Mouse (Mus musculus) brain, embryonic 18.5 days (tissue): ENCODE results near the gene Nos1ap.

ENCODE experiments used
- DNase-seq: peaks from one replicate; pipeline ENCODE4 v3.0.0-alpha.2; 2012; ENCODE audit warnings: low read depth, low spot score

The Nos1ap gene

DNA sequence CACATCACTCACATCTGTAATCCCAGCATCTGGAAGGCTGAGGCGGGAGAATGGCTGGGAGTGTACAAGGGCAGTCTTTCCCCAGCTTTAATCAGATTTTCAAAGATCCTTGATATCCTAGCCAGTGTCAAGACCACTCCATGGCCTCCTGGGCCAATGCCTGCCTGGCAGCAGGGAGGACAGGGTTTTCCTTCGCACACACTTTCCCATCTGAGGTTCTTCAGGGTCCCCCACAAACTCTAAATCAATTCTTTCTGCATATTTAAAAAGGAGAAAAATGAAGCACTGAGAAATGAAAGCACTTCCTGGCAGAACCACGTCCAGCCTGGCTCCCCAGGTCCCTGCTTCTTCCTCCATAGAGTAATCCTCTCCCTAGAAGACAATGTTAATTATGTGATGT, 225.9 kb downstream of the Nos1ap start:
- DNase-seq: no peak

DNA sequence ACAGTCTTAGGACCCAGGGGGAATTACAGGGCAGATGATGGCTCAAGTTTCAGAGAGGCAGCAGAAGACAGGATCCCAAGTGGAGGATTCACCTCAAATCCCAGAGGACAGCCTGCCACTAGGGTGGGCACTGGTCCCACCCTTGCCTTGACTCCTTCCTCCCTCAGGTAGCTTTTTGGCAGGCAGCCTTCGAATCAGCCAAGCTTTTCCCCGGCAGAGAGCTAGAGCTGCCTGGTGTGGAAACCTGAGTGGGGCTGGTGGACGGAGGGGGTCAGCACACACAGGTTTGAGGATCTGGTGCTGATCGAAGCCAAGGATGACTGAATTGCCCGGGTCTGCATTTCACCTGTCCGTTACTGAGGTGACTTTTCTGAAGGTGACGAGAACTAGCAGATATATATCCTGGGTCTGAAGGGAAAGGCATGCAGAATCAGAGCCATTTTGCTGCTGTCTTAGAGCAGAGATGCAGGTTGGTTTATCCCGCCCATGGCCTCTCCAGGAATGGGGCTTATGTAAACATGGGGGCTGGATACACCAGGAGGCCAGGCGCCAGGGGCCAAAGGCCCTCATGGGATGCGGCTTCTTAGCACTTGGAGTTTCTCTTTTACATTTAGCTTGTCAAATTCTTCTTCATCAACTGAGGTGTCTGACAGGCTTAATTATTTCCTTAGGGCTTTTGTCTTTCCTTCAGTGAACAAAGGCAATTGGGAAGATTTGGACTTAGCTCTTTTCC, 229.3 kb downstream of the Nos1ap start:
- no peak for DNase-seq

DNA sequence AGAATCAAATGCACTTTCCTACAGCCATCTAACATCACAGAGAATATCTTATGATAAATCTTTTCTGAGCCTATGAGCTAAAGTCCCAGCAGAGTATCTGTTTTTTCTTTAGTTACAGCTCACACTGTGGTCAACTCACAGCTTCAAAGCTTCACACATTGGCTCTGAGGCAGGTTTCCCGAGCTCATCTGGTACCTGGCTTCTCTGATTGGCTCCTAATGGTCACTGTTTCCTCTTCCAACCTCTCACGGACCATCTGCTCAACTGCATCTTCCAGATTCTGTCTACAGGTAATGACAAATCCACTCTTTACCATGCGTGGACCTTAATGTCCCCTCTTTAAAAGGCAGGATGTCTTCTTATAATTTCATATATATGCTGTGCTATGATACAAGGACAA, 236.3 kb downstream of the Nos1ap start:
- no peak for DNase-seq

DNA sequence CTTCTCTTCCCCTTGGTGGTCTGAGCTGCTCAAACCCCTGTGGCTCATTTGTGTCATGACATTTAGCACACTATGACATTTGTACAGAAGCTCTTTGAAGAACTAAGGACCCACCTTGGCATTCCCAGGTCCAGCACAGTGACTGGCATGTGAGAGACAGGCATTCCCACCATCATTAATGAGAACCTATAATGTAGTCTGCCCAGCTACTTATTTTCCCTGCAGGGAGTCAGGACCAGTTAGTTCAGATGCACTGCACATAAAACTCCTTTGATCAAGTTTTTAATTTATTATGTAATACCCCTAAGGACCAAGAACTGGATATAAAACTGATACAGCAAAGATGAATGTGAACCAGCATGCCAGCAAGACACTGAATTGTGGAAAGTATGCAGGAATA, 238.6 kb downstream of the Nos1ap start:
- DNase-seq: no peak

DNA sequence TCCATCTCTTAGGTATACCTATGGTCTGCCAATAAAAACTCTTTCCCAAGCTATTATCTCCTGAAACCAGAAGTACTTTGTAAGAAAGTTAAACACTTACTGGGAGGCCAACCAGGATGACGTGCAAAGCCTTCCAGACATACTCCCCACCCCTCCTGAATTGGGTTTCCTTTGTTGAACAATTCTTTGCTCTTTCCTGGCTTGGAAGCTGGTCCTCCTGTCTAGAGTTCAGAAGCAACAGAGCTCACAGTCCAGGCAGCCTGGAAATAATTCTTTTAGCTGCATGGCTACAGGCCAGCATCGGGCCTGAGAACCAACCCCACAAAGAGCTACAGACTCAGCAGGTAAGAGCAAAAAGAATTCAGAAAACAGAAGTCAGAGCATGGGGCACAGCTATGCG, 243.4 kb downstream of the Nos1ap start:
- DNase-seq: no peak

DNA sequence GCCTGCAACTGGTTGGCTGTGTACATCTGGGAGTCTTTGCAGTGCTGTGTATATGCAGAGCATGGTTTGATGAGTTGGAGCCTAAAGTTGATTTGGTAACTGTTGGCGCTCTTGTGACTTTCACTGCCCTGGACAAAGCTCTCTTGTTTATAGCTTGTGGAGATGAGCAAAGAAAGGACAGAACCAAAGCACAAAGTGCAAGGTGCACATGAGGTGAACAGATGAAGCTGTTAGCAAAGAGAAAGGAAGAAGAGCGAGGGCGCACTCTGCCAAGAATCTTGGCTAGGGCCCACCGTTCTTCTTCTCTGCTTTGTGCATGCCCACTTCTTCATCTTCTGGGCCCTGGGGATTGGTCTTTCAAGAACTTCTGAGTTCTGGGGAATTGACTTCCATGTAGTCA, 245.8 kb downstream of the Nos1ap start:
- no peak for DNase-seq

DNA sequence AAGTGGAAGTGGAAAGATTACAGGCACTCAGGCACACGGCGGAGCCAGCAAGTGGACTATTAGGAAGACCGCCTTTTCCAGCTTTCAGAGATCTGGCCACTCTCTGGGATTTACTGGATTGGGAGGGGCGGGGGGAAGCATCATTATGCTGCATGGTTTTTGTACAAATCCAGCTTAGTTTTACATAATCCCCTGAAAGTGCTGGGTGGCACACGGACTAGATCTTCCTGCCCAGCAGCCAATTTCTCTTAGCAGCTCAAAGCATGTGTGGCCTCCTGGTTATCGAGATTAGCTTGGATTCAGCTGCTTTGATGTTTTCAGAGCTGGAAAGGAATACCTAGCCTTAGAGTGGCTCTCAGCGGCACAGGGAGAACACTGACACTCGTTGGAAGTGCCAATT, 246.6 kb downstream of the Nos1ap start:
- DNase-seq: no peak

DNA sequence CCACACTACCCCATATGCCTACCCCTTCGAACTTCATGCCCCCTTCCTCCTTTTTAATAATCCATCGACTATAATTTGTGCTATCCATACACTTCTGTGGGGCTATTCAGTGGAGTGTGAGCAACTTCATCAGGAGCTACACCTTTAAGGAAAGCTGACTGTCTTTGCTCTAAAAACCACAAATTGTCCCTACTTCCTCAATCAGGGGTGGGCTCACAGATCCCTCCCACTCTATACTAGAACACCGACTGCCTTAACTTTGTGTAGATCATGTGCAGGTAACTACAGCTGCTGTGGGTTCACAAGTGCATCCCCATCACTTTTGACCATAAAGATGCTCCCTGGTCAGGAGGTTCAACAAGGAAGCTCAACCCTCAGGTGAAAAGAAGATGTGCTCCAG, 249.7 kb downstream of the Nos1ap start:
- no peak for DNase-seq

DNA sequence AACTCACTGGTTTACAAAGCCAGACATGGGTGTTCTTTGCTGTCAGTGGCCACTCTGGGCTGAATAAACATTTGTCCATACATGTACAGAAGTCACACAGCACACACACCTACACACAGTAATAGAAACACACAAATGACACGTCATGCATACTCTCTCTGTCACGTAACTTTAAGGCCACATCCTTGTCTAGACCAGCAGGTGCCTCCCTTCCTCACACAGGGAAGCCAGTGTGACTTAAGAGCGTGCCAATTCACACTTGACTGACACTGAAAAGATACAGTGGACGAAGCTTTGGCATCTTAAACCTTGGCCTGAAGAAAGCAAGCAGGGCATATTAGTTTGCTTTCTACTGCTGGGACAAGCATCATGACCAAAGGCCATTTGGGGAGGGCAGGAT, 256.9 kb downstream of the Nos1ap start:
- DNase-seq: no peak

DNA sequence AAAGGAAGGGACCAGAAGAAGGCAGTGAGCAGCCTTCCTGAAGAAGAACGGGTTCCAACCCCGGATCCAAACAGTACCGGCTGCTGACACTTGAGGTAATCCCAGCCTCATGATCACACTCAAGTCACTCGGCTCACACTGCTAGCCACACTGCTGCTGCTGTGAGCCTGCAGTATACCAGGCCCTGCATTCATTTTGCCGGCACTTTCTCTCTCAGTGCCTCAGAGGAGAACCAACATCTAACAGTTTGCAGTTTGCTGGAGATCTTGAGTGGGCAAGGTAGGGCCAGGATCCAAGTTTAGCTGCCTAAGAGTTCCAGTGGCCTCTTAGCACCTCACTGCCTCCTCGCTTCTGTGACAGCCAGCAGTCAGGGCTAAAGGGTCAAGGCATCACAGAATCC, 257.7 kb downstream of the Nos1ap start:
- DNase-seq: no peak

DNA sequence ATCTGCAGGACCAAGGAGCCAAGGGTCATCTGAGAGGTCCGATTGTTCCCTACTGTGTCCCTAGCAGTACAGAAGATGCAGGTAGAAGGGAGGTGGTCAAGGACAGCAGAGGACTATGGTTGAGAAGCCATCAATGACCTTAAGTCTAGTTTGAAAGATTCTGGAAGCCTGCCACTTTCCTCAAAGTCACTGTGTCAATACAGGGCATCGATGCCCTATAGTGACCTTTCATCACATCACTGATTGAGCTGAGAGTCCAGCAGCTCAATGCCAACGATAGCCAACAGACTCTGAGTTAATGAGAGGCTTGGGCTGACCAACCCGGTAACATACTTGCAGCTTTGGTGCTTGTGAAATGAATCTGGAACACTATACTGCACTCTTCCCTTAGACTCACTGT, 264.4 kb downstream of the Nos1ap start:
- no peak for DNase-seq

DNA sequence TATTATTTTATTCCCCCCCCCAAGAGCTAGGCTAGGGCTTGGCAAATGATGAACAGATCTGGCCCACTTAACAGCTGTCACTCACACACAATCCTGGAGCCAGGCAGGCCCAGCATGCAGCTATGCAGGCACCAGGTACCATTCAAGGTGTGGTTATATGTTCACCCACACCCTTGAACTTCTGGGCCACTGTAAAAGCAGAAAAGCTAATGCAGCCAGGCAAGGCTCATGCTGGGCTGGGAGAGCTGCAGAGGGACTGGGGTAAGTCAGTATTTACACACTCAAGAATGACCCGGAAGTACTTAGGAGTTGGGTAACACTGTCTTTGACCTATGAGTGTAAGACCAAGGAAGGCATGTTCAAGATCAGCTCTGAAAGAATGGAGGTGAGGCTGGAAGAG, 265.3 kb downstream of the Nos1ap start:
- DNase-seq: no peak

DNA sequence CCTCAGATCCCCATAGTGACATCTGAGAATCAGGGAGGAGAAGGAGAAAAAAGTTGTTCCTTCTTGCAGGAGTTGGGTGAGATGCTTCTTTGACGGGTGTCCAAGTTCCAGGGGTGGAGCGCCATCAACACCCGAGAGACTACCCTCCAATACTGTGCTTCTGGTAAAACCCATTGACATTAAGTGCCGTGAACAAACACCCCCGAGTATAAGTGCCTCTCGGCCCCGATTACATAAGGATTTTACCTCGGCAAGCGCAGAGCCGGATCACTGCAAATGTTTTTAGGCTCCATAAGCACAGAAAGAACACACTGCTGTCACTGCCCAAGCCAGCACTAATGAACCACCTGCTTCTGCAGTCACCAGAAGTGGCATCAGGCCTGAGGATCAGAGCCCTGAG, 266.7 kb downstream of the Nos1ap start:
- DNase-seq: no peak

DNA sequence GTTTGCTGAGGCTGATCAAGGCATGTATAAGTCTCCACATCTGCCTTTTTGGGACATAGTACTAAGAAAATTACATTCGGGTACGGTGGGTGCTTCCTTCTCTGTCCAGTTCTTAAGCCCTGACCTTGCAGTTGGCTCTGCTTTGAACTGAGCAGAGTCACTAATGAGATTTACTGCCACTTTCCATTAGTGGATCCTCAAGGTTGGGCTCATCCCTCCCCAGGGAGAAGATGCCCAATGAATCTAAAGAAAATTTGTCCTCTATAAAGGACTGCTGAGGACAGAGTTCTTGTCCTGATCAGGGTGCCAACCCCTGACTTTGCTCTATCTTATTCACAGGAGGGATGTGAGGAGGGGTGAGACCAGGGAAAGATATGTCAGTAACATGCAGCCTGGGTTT, 267.6 kb downstream of the Nos1ap start:
- no peak for DNase-seq

DNA sequence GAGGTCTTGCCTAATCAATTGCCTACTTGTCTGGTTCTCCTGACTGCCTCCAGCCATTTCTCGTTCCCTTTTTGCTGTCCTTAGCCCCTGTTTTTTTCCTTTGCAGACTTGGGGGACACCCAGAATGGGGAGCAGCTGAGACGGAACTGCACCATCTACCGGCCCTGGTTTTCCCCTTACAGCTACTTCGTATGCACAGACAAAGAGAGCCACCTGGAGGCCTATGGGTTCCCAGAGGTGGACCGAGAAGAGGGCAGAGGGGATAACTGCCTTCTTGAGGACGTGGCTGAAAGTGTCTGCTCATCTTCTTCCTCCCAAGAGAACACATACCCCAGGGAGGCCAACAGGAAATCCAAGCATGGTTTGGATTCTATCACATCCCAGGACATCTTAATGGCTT, 278.2 kb downstream of the Nos1ap start:
- DNase-seq: no peak

DNA sequence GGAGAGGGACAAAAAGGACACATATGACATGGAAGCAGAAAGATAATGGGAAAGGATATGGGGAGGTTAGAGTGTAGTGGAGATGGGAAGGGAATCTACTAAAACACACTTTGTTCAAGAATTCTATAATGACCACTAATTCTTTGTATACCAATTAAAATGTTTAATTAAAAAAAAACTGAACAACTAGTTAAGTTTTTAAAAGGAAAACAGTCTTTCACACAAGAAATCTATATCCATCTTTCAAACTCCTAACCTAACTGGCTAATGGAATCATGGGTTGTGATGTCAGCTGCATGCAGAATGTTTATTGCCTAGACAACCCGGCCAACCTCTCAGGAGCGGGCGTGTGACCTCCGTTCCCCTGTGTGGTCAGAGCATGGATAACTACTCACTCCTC, 281.2 kb downstream of the Nos1ap start, which contains the start of gene Spata46:
Spata46 (plus strand) TSS at position 301 of the 400 bp plus-strand sequence.
- no peak for DNase-seq

DNA sequence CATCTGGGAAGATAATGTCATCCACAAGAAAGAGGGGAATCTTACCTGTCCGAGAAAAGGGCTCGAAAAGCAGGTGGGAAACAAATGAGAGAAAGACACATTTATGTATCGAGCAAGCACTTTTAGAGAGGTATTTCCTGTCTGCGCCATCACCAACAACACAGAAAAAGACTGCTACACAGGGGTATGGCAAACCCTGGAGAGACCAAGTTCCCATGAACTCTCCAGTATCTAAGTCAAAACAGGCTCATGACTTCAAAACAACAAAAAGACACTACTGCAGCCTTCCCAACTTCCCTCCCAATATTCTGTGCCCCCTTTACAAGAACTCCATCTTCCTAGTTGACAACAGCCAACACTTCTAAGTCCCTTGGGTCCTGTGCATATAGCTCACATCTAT, 283.4 kb downstream of the Nos1ap start, which contains the start of gene Gm7694:
Gm7694 (minus strand) TSS at position 101 of the 400 bp plus-strand sequence.
- DNase-seq: no peak

DNA sequence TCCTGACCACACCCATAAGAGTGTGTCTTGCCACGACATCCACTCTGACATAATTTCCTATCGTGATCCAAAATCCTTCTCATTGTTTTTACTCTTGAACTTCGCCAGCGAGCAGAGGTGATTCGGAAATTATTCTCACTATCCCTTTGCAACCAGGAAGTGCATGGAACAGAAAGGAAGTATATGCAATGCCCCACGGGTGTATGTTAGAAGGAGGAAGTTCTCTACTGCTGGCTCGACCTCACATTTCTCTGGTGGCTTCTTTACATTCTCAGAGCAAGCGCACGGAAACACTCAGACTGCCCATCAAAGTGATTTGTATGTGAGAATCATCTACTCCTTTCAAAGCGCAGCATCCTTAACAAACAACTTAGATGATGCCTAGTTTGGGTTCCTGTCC, 284.7 kb downstream of the Nos1ap start:
- DNase-seq: no peak

DNA sequence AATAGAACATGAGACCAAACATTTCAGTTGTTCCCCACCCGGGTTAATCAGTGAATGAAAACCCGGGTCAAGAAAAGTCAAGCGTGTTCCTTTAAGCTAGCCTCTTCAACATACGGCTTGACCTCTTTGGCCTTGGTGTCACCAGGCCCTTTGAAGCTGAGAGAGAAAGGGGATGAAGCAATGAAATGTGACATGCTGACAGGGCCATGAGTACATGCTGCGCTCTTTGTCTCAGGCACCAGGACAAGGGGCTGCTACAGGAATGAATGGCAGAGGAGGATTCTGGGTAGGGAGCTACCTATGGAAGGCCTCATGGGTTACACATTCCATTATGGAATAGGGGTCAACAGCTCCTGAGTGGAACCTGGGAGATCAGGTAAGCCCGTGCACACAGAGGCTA, 286.6 kb downstream of the Nos1ap start:
- DNase-seq: no peak

DNA sequence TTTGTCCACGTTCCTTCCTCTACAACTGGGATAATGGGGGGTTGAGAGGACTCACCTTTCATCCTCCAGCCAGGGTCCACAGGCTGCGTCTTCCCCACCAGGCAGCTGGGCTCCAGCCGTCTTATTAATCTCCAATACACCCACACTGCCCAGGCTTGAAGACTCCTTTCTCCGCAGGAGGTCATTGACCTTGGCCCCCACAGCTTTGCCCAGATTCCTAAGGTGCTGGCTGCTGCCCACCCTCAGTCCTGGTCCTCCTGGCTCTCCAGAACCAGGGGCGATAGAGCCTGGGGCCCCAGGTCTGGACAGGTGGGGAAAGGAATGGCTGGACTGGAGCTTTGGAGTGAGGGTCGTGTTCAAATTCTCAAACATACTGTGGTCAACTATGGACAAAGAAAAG, 287.2 kb downstream of the Nos1ap start:
- DNase-seq: no peak

DNA sequence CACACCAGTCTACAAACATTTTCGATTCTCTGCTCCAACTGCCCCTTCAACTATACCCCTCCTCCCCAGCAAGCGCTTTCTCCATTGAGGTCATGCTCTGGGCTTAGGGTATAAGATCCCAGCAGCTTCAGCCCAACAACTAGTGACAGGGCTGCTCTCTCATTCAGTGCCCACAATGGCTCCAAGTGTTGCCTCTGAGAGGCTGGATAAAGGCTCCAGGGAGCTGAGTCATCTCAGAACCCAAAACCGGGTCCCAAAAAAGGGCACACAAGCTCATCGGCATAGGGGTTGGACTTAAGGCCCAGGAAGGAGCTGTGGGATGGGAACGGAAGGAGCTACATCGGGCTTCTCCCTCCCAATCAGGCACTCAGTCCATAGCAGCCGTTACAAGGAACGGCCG, 288.0 kb downstream of the Nos1ap start:
- no peak for DNase-seq

DNA sequence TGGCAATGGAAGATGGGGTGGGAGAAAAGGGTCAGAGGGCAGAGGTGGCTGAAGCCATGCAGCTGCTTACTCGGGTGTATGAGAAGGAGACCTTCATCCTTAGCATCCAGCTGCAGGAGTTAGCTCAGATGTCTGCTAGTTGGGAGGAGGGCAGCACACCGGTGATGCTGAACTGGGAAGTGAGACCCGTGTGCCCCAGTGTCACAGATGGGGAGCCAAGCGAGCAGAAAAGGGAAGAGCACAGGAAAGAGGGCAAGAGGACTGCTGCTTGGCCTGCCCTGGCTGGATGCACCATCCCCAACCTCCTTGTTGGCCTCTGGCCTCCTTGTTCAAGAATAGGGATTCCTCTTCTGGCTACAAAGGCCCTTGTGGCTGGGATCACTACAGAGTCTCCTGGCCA, 290.2 kb downstream of the Nos1ap start:
- no peak for DNase-seq

DNA sequence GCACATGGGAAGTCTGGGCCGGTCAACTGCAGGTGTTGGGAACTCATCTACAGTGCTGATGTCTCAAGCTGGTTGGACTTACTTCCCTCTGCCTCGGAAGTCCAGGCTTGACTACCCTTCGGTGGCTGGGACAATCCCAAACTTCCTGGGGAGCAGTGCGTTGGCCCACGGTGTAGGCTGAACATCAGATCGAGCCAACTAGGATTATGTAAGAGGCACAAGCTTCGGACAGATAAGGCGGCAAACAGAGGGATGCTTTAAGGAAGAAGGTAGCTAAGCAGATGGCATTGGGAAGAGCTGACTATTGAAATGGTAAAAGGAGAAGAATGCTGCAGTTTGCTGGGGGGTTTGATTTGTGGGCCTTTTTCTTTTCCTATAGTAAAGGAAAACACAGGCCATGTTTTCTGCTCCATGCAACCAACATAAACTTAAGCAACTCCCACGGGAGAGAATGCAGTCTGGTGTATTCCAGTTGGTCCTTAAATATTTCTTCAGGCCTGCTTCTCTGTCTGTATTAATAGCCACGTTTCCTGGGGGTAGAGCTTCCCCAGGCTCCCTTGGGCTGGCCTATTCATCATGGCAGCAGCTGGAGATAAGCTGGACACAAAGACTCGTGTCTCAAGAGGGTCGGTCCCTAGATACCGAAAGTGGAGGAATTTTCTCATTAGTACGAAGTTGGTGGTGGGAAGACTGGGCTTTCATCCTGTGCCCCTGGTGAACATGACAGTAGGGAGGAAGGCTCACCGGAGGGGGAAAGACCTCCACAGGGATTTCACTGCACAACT, 294.7 kb downstream of the Nos1ap start:
- no peak for DNase-seq
